Mouse (Mus musculus): ENCODE results near the gene Letmd1.

- TF ChIP-seq CTCF (IDR thresholded peaks at IDR 0.05; ENCODE audit: low read depth, low read length) (no peak), GATA1 (IDR thresholded peaks at IDR 0.05; ENCODE audit: borderline replicate concordance, low read length) (no peak), TAL1 (conservative IDR thresholded peaks at IDR 0.05; ENCODE audit: low read depth, low read length) (no peak), POLR2AphosphoS5 (IDR thresholded peaks at IDR 0.05; ENCODE audit: insufficient replicate concordance, low read depth, low read length) (no peak), GATA2 (IDR thresholded peaks at IDR 0.05; ENCODE audit: borderline replicate concordance, low read depth, low read length) (no peak)
Observed at GRCm38 (mm10) chr15:100452486-100452885, 16.3 kb upstream of the Letmd1 start.

Measured in G1E (cell line).